Mouse (Mus musculus) spleen, adult 10 weeks (tissue): ENCODE measurements around the gene Mrps25. TPM values are rescaled to one million over a fixed set of nuclear protein-coding genes. Genes with fewer than 3 reads are reported as not detected.

Source experiments
- polyA plus RNA-seq: library from polyadenylated mRNA; stranded (reverse); fragments of 350-450 nt; fragmentation: Illumina TruSeq; extraction: RNeasy Lipid Tissue Mini Kit (QIAGEN cat#74804); gene quantifications from one replicate; pipeline ENCODE4 v1.2.3, GENCODE M21; 2015; ENCODE audit warnings: low replicate concordance; ENCODE audit not compliant: insufficient read depth

Mrps25 gene
- polyA plus RNA-seq = 25.5 TPM

DNA sequence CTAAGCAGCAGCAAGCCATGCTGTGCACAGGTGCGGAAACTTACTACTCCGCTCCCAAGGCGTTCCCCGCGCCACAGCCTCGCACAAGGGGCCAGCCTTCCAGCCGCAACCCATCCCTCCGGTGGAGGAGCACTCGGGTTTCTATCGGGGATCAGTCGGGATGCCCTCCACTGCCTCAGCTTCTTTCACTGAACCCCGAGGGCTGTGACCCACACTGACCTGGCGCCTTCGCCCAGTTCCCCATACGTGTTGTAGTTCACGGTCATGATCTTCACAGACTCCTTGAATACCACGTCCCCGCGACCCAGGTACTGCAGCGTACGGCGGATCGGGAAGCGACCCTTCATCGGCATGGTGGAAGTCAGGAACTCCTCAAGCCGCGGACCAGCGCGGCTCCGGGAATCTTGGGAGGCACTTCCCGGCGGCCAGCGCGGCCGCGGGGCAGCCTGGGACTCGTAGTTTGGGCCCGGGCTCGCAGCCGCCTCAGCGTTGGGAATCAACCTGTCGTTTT lies at the start of gene Mrps25:
Gene Mrps25 (minus strand): TSS at position 413 of the 511 bp plus-strand sequence.

DNA sequence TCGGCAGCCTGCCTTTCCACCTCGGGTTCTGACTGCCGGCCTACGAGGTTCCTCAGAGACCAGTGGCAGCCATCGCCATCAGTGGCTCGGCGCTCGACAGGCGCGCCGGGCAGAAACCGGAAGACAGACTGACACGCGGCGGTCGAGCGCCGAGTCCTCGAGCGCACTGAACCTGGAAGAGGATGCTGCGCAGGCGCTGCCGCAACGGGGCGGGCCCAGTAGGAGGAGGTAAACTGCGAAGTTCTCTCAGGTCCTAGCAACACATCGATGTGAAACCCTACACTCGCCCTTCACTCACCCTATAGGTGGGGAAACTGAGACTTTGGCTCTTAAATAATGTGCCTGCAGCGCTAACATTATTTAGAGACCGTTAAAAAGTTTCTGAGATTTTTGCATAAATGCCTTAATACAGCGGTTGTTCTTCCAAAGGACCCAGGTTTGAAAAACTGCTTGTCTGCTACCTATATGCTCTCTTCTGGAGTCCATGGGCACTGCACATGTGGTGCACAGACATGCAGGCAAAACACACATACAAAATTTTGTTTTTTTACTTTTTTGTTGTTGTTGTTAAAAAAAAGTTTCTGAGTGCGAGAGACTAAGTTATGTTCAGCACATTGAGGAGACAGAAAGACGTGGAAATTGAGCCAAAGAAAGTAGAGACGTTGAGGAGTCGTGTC lies 31.1 kb upstream of the Mrps25 start, which contains the start of gene Rbsn:
Gene Rbsn (minus strand): TSS at position 153 of the 677 bp plus-strand sequence.

Other genes starting within 250 kb of the Mrps25 start
- gene Fgd5, start 205.2 kb downstream of the Mrps25 start, polyA plus RNA-seq = 14.8 TPM
- 56.0 TPM for gene Nr2c2, start 92.6 kb downstream of the Mrps25 start, polyA plus RNA-seq
- gene Rbsn, start 30.9 kb upstream of the Mrps25 start, polyA plus RNA-seq = 16.8 TPM
- not detected for gene Trh, start 60.6 kb upstream of the Mrps25 start, polyA plus RNA-seq